Mouse (Mus musculus) c-Kit-negative CD71-positive TER-119-positive erythroid progenitor cells, embryonic 14.5 days (primary cell): ENCODE results near the gene Pax6.

ENCODE experiments used
- DNase-seq: peaks from one replicate; pipeline ENCODE4 v3.0.0-alpha.2; 2013; ENCODE audit warnings: low read depth, low spot score

The Pax6 gene

DNA sequence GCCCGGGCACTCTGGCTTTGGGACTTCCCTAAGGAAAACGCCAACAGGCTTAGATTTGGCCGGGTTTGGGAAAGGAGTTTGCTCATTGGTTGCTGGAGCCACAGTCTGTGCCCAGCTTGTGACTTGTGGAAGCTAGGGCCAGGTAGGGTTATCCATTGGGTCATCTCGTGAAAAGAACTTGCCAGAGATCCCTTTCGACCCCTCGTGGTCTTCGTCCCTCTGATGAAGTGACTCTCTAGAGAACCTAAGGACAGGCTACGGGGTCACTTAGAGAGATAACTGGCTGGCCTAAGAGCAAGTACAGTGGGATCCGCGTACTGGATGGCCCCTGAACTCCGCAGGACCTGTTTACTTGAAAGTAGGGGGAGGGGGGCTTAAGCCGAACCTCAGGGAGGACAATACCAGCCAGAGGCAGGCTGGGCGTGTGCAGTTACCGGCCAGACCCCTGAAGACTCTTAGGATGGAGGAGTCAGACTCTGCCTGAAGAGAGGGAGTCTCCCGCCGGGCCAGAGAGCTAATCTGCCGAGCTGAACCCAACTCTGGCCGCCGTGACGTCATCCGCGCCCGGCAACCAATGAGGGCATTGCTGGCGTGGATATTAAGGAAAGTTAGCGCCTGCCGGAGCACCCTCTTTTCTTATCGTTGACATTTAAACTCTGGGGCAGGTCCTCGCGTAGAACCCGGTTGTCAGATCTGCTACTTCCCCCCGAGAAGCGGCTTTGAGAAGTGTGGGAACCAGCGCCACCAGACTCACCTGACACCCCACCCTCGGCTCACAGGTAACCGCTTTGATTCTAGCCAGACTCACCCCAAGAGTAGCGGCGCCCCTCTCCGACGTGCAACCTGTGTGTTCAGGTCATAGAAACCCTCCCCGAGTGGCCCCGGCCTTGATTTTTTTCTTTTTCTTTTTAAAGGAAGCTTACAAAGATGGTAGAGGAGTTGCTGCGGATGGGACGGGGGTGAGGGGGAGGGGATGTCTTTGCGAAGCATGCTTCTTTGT lies at the start of gene Pax6:
TSS of gene Pax6 (plus strand) at position 630 of the 1,000 bp plus-strand sequence.
- no peak for DNase-seq

DNA sequence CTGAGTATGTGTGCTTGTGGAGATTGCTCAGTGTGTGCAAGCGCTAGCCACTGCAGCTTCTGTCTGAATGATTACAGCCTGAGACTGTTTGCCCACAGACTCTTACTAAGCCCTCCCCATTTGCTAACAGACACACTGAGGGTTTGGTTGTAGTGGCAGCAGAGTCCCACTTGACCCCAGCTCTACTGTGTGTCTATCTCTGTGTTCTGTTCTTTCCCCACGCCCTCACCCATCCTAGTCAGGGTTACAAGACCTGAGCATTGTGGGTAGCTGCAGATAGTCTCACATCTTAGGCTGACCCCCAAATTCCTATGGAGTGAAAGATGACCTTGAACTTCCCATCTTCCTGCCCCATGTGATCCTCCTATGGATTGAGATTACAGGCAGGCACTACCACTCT lies 19.8 kb upstream of the Pax6 start:
- no peak for DNase-seq

DNA sequence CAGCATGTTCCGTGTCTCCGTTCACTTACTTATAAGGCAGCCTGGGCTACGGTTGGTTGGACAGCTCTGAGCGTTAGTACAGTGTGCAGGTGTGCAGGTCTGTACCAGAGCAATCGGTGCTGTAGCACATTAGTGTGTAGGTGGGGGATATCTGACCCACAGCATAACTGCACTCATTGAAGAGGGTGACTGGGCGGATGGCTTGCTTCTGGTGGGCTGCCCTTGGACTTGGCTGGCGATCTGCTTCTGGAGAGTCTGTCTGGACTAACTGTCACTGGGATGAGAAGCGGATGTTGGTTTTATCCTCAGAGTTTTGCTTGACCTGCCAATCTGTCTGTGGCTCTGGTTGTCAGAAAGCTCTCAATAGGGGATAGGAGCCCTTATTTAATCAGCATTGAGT lies 12.2 kb upstream of the Pax6 start:
- DNase-seq: no peak

DNA sequence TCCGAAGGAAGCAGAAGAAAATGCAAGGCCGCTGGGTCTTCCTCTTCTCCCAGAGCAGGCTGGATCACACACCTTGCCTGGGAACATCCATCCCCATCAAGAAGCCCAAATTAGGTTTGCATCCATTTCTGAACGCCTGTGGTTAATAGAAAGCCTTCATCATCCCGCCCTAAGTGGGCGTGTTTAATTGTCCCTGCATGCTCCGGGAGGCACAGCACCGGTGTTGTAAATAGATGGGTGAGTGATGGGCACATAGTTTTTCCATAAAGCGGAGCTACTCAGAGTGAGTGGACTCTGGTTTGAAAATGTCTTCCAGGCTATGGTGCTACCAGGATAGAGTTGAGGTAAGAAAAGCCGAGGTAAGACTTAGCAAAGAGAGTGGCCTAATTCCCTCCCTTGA lies 9.3 kb upstream of the Pax6 start:
- DNase-seq: no peak

DNA sequence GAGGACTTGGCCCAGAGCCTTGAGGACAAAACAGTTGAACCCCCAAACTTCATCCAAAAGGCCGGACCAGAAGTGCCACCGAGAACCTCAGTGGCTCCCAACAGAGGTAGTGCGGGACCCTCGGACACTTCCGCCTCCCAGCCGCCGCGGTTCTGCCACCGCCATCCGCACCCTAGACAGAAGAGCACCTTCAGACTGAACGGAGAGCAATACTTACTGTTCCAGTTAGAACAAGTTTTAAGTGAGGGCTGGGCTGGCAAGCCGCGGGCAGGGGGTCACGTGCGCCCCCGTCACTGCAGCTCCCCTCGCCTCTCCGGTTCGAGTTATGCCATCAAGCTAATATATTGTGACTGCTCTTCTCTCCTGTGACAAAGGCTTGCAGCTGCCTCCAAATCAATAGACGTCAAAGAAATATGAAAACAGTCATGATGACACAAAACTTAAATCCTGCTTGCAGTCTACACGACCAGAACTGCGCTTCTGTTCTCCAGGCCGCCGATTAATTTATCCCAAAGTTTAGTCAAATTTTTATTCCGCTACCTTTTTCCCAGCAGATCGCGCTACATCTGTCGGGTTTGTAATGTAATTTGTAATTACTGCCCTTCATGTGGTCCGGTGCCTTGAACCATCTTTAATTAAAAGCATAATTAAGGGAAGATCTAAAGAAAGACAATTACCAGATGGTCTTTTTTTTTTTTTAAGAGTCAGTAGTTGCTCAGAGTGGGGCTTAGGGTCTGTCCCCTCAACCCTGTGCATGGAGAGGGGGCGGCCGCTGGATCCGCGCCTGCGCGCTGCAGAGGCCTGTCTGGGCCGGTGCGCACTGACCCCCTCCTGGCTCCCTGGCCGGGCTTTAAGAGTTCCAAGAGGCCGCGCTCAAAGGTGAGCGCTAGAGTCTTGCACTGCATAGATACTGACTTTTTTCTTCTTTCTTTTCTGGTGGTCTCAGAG lies 8.5 kb upstream of the Pax6 start:
- no peak for DNase-seq

DNA sequence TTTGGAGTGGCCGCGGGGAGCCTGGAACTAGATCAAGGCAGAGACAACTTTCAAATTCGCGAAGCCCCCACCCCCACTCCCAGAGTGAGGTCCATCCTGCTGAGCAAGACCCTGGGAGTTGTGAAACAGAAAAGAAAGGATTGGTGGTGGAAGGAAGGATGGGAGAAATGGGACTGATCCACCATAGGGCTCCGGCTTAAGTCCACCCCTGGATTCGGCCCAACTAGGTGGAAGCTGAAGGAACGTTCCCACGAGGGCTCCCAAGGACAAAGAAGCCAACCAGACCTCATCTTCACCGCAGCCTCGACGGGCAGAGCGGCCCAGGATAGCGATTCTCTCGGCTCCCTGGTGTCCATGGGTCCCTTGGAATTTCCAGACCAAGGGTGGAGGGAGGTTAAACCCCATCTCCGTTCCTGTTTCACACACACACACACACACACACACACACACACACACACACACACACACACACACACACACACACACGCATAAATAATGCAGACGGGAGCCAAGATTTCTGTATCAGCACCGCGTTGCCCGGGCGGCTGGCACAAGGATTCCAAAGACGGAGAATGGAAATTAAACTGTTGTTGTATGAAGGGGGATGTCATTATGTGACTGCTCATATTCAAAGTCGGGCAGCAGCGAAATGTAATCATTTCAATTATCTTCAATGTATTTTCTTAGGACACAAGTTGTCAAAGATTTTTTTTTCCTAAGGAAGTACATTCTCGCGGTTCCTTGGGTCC lies 7.7 kb upstream of the Pax6 start:
- DNase-seq: no peak

DNA sequence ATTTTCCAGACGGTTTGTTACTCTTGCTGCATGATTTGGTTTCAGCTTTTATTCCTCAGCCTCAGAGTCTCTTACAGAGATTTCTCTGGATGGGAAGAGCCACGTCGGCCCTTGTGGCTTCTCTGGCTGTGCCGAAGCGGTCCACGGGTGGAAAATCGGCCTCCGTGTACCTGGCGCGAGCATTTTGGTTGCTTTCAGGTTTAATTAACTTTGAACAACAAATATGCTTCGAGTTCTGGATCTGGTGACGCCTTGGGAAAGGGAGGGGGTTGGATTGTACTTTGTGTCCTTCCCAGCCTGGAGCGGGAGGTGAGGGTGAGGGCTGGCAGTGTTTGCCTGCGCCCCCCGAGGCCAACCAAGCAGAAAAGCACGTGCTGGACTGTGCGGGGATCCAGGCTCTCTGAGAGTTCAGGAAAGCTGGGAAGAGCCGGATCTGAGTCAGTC lies 7.1 kb upstream of the Pax6 start:
- DNase-seq: no peak

DNA sequence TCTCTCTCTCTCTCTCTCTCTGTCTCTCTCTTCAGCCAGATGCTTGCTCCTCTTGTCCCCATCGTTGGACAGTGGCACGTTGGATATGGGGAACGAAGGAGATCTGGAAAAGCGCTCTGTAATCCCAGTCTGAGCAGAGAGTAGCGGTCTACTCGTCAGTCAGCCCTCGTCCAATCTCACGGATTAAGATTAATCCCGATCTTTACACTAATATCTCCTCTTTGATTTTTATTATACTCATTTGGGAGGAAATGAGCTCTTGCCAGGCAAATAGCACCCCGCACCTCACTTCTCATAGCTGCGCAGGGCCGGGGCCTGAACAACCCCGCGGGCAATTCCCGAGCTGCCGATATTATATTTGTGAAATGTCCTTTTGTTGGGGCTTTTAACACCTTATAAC lies 6.6 kb upstream of the Pax6 start:
- DNase-seq: no peak

DNA sequence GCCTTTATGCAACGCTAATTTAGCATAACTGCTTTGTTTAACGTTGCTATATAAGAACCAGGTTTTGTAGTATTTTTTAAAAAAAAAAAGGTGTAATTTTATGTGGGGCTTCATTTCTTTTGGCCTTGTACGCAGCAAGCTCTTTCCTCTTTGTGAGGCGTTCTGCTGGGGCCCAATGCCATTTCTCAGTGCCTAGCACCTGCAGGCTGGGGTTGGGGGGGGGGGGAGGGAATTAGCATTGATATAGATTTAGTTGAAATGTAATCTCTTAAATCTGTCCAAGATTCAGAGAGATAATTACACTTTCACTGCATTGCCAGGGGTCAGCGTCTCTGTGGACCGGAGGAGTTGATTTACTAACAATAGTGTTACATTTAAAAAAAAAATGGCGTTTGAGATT lies 6.1 kb upstream of the Pax6 start:
- no peak for DNase-seq

DNA sequence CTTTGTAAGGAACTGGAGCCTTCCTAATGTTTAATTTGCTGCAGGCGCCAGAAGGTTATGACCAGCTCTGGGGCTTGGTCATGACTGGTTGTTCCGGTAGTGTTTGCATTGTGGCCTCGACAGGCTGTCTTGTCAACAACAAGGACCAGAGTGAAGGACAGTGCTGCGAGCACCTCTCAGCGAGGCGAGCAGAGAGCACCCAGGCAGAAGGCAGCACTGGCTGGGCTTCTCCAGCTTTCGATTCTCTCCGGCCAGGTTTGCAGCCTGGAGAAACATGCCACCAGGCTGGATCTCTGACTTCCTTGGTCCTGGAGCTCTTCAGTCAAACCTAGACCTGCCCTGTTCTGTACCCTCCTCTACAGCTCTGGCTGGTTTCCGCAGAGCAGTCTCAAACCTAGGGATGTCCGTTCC lies 5.6 kb upstream of the Pax6 start:
- no peak for DNase-seq

DNA sequence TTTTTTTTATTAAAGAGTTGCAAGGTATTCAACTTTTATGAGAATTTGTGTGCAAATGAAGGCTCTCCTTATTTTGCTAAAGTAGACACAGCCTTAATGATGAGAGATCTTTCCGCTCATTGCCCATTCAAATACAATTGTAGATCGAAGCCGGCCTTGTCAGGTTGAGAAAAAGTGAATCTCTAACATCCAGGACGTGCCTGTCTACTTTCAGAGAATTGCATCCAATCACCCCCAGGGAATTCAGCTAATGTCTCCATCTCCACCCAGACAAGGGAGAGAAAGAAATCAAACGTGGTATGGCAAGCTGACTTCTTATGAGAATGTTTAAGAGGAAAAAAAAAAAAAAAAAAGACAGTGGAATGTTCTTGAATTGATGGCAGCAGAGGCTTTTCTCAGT lies 3.7 kb upstream of the Pax6 start:
- no peak for DNase-seq

DNA sequence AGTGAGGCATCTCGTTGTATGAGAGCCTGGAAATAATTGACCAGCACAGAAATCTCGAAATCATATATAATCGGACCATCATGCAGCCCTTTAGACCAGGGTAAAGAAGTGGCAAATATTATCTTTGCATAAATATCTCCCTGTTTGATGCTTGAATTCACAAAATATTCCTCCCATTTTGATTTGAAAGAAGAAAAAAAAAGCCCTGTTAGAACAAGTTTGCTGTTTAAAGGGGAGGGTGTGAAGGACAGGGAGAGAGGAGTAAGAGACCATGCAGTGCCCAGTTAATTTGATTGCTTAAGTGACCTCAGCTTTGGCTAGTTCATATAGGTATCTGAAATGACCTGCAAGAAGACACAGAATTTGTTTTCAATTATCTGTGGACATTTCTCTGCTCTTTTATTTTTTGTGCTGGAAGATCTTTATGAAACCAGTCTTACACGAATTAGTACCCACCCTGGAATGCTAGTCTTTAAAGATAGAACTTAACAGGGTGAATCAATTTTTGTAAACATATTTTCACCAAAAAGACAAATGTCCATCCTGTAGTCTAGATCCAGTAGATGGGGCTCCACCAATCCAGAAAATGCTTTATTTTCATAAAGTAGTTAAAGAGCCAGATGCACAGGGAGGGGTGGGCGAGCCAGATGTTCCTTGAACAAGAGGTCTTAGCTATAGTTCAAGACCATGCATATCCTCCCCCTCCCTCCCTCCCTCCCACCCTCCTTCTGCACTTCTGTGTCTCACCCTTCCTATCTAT lies 3.0 kb upstream of the Pax6 start:
- DNase-seq: no peak

DNA sequence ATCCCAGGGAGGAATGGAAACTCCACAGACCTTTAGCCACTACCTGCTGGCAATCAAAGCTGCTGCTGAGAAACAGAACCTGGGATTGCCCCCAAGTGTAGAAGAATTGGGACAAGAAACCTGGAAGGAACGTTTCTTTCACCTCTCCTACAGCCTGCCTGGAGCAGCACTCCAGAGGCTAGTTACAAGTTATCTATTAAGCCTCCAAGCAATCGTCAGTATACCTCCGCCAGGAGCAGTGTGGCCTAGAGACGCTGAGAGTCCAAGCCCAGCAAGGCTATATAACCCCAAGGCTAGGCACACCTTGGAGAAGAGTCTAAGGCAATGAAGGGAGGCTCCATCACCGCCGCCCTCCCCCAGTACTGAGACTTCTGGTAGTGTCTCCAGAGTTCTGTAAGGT lies 2.4 kb upstream of the Pax6 start:
- no peak for DNase-seq

DNA sequence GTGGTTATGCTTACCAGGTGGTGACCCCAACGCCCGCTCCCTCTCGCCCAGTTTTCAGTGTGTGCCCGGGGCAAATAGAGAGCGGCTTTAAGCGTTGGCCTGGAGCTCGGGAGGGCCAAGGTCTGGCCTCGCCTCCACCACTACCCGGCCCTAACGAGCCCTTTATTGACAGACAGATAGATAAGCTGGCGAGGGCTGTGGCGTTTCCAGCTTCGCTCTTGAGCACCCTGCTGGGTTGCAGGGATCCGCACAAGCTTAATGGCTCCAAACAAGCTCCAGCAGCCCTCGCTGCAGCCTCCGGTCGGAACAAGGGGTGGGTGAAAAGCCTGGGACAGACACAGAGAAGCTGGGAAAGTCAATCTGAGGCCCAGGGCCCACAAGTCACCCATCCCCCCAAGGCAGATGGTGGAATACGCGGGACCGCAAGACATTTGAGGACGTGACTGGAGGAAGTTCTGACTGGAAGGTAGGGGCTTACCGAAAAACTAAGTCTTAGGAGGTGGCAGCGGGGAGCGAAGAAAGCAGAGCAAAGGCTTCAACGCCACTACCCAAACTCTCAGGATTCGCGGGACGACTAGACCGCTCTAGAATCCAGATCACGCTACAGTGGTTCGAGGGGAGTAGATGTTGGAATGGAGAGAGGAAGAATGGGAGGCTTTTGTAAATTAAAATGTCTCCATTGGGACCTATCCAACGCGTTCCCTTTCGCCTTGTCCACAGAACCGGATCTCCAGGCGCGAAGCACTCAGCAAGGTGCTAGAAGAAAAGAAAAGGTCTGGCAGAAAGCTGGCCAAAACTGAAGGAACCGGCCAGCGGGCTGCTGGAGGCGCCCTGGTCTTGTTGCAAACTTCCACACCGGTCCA lies 1.7 kb upstream of the Pax6 start:
- DNase-seq: no peak

DNA sequence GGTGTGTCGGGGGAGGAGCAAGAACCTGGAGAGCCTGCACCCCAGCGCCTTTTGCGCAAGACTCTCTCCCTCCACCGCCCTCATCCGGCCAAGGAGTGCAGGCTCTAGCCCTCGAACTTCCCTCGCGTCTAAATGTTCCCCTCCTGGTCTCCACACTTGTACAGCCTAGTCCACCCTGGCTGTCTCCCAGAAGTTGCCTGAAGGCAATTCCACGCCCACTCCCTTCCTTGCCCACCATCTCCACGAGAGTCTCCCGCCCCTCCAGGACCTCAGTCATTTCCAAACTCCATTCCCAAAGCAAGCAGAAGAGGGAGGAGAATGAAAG lies 1.1 kb upstream of the Pax6 start:
- DNase-seq: no peak

DNA sequence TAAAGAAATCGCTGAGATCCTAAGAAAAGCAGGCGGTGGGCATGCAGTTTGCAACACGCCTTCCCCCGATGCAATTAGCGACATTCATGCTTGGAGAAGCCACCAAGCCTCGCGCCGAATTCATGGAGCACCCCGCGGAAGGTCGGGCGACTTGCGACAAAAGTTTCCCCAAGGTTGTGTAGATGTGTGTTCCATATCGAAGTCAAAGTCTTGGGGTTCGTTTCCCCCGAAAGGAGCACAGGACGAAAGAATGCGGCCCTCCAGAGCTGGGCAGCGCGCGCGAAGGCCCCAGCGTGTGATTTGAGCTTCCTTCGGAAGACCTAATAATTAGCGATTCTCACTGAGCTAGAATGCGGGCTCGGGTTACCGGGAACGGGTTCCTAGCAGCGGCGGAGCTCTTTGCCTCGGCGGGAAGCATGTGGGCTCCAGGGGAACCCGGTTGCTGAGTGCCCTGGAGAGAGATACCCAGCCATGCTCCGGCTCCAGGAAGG lies 716 bp downstream of the Pax6 start:
- no peak for DNase-seq

DNA sequence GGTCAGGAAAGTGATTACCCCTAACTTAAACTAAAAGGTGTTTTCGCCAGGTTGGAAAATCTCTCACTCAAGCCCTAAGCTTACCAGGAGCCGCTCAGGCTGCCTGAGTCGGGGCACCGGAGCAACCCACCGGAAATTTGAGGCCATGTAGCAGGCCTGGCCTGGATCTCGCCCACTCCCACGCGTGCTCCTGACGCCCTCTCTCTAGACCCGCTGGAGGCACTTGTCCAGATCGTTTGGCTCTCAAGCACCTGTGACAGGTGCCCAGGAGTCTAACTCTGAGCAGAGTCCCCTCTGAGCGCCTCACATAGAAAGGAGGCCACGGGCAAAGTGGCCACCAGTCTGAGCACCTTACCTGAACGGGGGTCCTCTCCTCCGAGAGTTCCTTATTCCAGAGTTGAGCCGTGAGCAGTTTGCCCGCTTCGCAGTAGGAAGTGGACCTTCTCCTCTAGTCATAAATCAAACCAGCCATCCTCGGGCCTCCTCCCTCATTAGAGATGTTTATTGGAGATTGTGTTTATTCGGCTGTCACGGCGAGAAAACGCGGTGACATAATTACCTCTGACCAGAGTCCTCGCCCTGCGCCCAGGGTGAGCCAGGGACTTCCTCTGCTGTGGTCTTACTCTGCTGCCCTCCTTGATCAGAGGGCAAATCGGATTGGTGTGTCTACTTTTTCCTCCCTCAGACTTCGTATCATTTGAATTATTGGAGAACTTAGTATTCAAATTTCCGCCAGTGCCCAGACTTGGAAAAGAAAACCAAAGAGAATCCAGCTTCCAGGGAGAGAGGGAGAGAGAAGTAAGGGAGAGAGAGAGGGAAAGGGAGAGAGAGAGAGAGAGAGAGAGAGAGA lies 1.4 kb downstream of the Pax6 start:
- no peak for DNase-seq

DNA sequence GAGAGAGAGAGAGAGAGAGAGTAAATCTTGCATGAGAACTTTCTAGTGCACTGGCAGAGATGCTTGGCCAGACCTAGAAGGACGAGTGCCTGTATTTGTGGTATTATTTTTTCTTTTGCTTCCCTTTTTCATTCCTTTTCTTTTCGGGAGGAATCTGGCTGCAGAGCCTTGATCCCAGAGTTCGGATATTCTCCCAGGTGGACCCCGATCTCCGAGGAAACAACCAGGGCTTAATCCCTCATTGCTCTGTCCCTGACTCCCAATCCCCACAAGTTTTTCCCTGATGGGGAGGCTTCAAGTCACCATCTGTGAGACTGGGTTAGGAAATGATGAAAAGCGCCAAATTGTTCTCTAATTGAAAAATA lies 2.0 kb downstream of the Pax6 start:
- DNase-seq: no peak
